Mouse (Mus musculus): ENCODE results near the gene Ptprs.

DNA sequence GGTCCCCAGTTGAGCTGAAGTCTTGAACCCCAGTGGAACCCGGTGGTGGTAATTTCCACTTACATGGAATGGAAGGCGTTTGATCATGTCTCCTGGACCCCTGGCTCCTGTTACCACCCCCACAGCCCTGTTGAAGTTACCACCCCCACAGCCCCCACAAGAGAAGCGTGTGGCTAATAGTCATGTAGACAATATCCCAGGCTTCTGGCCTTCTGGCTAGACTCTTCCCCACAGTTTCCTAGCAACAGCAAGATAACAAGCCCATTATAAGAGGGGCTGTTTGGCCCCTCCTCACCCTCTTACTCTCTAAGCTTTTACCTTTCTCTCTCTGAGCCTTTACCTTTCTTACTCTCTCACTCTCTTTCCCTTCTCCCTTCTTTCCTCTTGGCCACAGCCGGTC is 69.4 kb downstream of the Ptprs start:
- TF ChIP-seq CTCF (conservative IDR thresholded peaks at IDR 0.05; ENCODE audit: low read length) = no peak
- TF ChIP-seq NANOG (IDR thresholded peaks at IDR 0.05; ENCODE audit: borderline replicate concordance, low read length) = no peak
- no peak for TF ChIP-seq POU5F1 (IDR thresholded peaks at IDR 0.05; ENCODE audit: borderline replicate concordance, low read length)
